Mouse (Mus musculus) intestine, embryonic 14.5 days (tissue): ENCODE measurements at regions not wholly inside any gene's neighbourhood (a gene's known extent, or its start where the extent isn't known, plus 50 kb on each side); places are given as distances from the start of the nearest gene placed in this dataset.

Experiments
- ATAC-seq: fragments of 200-750 bp; cut with Nextera tagmentation; replicated peaks from 2 replicates; pipeline ENCODE4 v1.8.0; 2017; ENCODE audit warnings: low read depth, moderate number of reproducible peaks, moderate TSS enrichment, moderate library complexity; ENCODE audit not compliant: low FRiP score, low TSS enrichment
- DNase-seq: peaks from one replicate; pipeline ENCODE4 v3.0.0-alpha.2; 2018; ENCODE audit warnings: low spot score
- H3K27ac ChIP-seq: fragments of 300-500 bp; sonication (generic); 2 replicates; pipeline ENCODE4 v1.5.1; 2014; ENCODE audit warnings: low read depth, mild to moderate bottlenecking, control low read depth
- H3K27me3 ChIP-seq: fragments of 300-500 bp; sonication (generic); replicated peaks from 2 replicates; pipeline ENCODE4 v1.6.1; 2014; ENCODE audit warnings: low read length, control low read depth; ENCODE audit not compliant: control insufficient read depth, insufficient read depth
- H3K36me3 ChIP-seq: fragments of 300-500 bp; sonication (generic); 2 replicates; pipeline ENCODE4 v1.6.1; 2014; ENCODE audit warnings: low read length, control low read depth; ENCODE audit not compliant: control insufficient read depth, insufficient read depth
- H3K4me1 ChIP-seq: fragments of 300-500 bp; sonication (generic); replicated peaks from 2 replicates; pipeline ENCODE4 v1.6.1; 2014; ENCODE audit warnings: low read length, control low read depth, mixed read lengths; ENCODE audit not compliant: control insufficient read depth, insufficient read depth
- H3K4me2 ChIP-seq: fragments of 300-500 bp; sonication (generic); 2 replicates; pipeline ENCODE4 v1.6.1; 2014; ENCODE audit warnings: low read length
- H3K4me3 ChIP-seq: fragments of 300-500 bp; sonication (generic); 2 replicates; pipeline ENCODE4 v1.5.1; 2014; ENCODE audit warnings: low read depth, low read length, control low read depth, mixed read lengths
- H3K9ac ChIP-seq: fragments of 300-500 bp; sonication (generic); 2 replicates; pipeline ENCODE4 v1.6.1; 2014; ENCODE audit warnings: mild to moderate bottlenecking, low read length
- H3K9me3 ChIP-seq: fragments of 300-500 bp; sonication (generic); 2 replicates; pipeline ENCODE4 v1.6.1; 2016; ENCODE audit warnings: low read length, control low read depth; ENCODE audit not compliant: control insufficient read depth
- WGBS: fragments of 180-500 bp; shearing (Covaris S2); extraction: QIAGEN DNeasy Blood & Tissue Kit; methylation state at CpG from one replicate; pipeline ENCODE4 v1.1.7; 2014; 5-methylcytosine and 5-hydroxymethylcytosine counted together

DNA sequence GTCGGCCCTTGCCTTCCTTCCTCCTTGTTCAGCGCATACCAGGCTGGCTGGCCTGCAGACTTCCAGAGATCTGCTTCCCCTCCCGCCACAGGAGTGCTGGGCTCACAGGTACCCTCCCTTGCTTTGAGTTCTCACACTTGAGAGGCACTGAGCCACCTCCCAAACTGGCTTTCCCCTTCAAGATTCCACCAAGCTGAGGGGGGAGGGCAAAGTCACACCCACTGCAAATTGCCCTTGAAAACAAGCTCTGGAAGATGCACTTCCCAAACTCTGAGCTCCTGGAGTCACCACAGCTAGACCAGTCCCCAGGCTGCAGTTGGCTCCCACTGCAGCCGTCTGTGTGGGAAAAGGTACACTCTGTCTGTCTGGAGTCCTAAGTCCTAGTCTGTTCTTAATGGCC is 142.1 kb upstream of the Slc22a12 start:
- Histone ChIP-seq H3K36me3 (no peaks in the 10 kb centered on the region), H3K9me3 (no peaks in the 10 kb centered on the region), H3K9ac (no peak overlapping the region), H3K27ac (no peak overlapping the region), H3K4me3 (no peak overlapping the region), H3K4me2 (no peak overlapping the region), H3K4me1 (no peaks in the 10 kb centered on the region), H3K27me3 (no peaks in the 10 kb centered on the region)
- DNase-seq (no peak), ATAC-seq (no peak)
- 23% methylated on average over 4 of the region's 4 CpGs for WGBS

- DNase-seq (no peak), ATAC-seq (no peak)
- Histone ChIP-seq H3K9me3 (no peaks in the 10 kb centered on the region), H3K4me3 (no peak overlapping the region), H3K27ac (no peak overlapping the region), H3K36me3 (no peaks in the 10 kb centered on the region), H3K9ac (no peak overlapping the region), H3K27me3 (no peaks in the 10 kb centered on the region), H3K4me1 (no peaks in the 10 kb centered on the region), H3K4me2 (no peak overlapping the region)
- WGBS, result 52% methylated on average over 12 of the region's 14 CpGs
Observed at GRCm38 (mm10) chr19:6679392-6680307, 136.8 kb upstream of the Slc22a12 start.

DNA sequence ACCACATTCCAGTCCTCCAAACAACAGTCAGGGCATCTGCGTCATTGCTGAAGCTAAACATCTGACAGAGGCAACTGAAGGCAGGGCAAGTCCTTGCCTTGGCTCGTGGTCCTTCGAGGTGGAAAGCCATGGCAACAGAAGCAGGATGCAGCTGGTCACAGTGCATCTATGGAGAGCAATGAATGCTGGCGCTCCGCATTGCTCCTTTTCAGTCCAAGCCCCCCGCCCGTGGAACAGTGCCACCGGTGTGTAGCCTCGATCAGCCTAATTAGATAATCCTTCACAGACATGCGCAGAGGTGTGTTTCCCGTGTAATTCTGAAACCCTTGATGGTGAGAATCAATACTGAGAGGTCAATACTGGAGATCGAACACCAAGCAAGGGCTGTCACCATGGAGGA is 134.7 kb upstream of the Slc22a12 start:
- no peaks in the 10 kb centered on the region for H3K9me3 ChIP-seq
- no peak overlapping the region for H3K4me2 ChIP-seq
- H3K27ac ChIP-seq, result no peak overlapping the region
- WGBS, result 79% methylated on average over 12 of the region's 12 CpGs
- no peak overlapping the region for H3K4me3 ChIP-seq
- no peak for ATAC-seq
- no peaks in the 10 kb centered on the region for H3K4me1 ChIP-seq
- H3K27me3 ChIP-seq, result no peaks in the 10 kb centered on the region
- DNase-seq, result no peak
- no peak overlapping the region for H3K9ac ChIP-seq
- no peaks in the 10 kb centered on the region for H3K36me3 ChIP-seq

DNA sequence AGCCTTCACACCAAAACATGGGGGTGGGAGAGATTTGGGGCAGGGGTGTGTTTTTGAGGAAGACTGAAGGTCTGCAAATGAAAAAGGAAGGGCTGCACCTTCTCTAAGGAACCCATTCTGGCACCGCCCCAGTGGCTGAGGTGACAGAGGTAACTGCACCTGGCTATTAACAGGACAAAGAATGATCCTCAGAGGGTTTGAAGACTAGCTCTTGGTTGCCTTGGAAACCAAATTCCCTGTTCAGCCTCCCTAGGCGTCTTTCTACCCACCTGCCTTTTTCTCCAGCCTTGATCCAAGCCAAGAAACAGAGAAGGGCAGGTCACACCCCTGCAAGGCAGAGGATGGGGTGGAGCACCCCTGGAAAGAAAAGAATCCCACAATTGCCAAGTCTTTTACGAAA is 132.8 kb upstream of the Slc22a12 start:
- no peak overlapping the region for H3K9ac ChIP-seq
- 52% methylated on average over 3 of the region's 3 CpGs for WGBS
- no peak for DNase-seq
- H3K27me3 ChIP-seq, result no peaks in the 10 kb centered on the region
- H3K4me3 ChIP-seq, result no peak overlapping the region
- no peak overlapping the region for H3K4me2 ChIP-seq
- H3K27ac ChIP-seq, result no peak overlapping the region
- no peaks in the 10 kb centered on the region for H3K9me3 ChIP-seq
- no peaks in the 10 kb centered on the region for H3K4me1 ChIP-seq
- no peak for ATAC-seq
- H3K36me3 ChIP-seq, result no peaks in the 10 kb centered on the region

DNA sequence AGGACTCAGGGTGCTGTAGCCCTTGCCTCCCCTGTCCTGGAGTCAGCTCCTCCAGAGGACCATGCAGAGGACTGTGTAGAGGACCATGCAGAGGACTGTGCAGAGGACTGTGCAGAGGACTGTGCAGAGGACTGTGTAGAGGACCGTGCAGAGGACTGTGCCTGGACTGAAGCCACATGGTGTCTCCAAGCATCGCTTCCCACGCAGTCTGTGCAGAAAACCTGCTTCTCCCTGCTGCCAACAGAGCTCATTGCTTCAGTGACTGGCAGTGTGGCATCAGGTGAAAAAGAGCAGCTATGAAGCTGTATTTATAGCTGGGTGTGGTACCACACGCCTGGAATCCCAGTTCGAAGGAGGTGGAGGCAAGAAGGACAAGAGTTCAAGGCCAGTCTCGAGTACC is 128.9 kb upstream of the Slc22a12 start:
- 67% methylated on average over 6 of the region's 6 CpGs for WGBS
- Histone ChIP-seq H3K27ac (no peak overlapping the region), H3K9ac (no peak overlapping the region), H3K4me3 (no peak overlapping the region), H3K9me3 (no peaks in the 10 kb centered on the region), H3K4me1 (no peaks in the 10 kb centered on the region), H3K4me2 (no peak overlapping the region), H3K27me3 (no peaks in the 10 kb centered on the region), H3K36me3 (no peaks in the 10 kb centered on the region)
- ATAC-seq (no peak), DNase-seq (no peak)

DNA sequence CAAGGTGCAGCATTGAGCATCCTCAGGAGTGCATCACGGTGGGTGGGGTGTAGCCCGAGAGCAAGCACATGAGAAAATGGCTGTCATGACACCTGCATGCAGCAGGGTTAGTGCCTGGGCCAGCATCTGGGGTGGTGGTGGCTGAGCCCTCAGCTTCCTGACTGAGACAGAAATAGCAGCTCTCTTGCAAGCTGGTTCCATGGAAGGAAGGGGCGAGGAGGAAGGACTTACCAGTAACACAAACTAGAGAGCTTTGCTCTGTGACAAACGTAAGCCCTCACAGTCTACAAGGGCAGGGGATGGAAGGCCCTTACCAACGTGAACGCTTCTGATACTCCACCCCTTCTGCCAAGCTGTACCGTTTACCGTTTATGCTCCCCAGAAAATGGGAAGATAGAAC is 127.0 kb upstream of the Slc22a12 start:
- WGBS, result 75% methylated on average over 8 of the region's 8 CpGs
- no peak overlapping the region for H3K4me2 ChIP-seq
- H3K4me3 ChIP-seq, result no peak overlapping the region
- no peak overlapping the region for H3K9ac ChIP-seq
- H3K9me3 ChIP-seq, result no peaks in the 10 kb centered on the region
- ATAC-seq (no peak), DNase-seq (no peak)
- H3K27me3 ChIP-seq, result no peaks in the 10 kb centered on the region
- H3K36me3 ChIP-seq, result no peaks in the 10 kb centered on the region
- H3K4me1 ChIP-seq, result no peaks in the 10 kb centered on the region
- H3K27ac ChIP-seq, result no peak overlapping the region

GRCm38 (mm10) chr19:6668545-6668944 is 125.7 kb upstream of the Slc22a12 start:
- Histone ChIP-seq H3K27ac (no peak overlapping the region), H3K4me3 (no peak overlapping the region), H3K36me3 (no peaks in the 10 kb centered on the region), H3K27me3 (no peaks in the 10 kb centered on the region), H3K4me1 (no peaks in the 10 kb centered on the region), H3K9ac (no peak overlapping the region), H3K9me3 (no peaks in the 10 kb centered on the region), H3K4me2 (no peak overlapping the region)
- 50% methylated on average over 2 of the region's 2 CpGs for WGBS
- ATAC-seq, result no peak
- DNase-seq, result no peak

GRCm38 (mm10) chr19:6666187-6666722 is 123.4 kb upstream of the Slc22a12 start:
- DNase-seq, result no peak
- Histone ChIP-seq H3K27ac (no peak overlapping the region), H3K27me3 (no peaks in the 10 kb centered on the region), H3K9me3 (no peaks in the 10 kb centered on the region), H3K4me1 (no peaks in the 10 kb centered on the region), H3K9ac (no peak overlapping the region), H3K4me2 (no peak overlapping the region), H3K36me3 (no peaks in the 10 kb centered on the region), H3K4me3 (no peak overlapping the region)
- ATAC-seq, result no peak
- WGBS, result 66% methylated on average over 6 of the region's 6 CpGs
